Mouse (Mus musculus): ENCODE data around the gene Tceal7.

DNA sequence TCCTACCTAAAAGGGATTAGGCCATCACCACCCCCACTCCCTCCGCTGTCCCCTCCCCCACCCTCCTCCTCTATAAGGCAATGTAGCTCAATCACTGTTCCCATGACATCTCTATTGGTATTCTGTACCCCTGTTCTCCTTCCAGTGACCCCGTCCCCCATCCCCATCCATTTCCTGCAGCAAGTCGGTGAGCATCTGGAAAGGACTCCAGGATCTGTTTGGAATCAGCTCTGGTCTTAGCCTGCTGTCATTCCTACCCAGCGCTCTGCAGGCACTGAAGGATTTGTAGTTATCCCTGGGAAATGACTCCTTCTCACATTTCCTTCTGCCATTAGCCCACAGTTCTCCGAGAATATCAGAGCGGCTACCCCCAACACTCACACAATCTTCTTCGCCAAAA is 11.3 kb upstream of the Tceal7 start:
- no peak for TF ChIP-seq POLR2A (IDR thresholded peaks at IDR 0.05; ENCODE audit: insufficient read depth, low read depth, low read length)
- TF ChIP-seq CTCF (IDR thresholded peaks at IDR 0.05; ENCODE audit: insufficient read depth, low read depth, low read length), result no peak

Data from olfactory bulb, adult 2 months (tissue).